ENCODE assay signal across 18 mouse cellular contexts in the genomic region with DNA sequence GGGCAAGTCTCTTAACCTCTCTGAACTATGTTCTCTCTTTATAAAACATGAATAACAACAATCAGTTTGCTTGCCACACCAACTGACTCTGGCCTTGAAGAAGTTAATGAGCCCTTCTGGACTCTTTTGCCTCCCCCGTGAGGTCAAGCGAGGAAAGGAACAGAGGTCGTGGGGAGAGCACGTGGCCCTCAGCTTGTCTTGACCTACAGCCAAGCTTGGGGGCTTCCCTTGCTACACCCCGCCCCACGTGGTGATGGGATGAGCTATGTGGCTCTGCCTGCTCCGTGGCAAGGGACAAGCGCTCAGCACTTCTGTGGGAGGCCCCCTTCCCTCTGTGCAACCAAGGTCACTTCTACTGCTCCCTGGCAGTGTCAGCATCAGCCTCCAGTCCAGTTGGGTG. TPM values are rescaled to one million over a fixed set of nuclear protein-coding genes. Genes with fewer than 3 reads are reported as not detected.
DNase-seq lines count a peak whose midpoint lies in the region; ATAC-seq and TF ChIP-seq lines count a peak whose summit lies in the region.
"Had no signal": no experiment of that assay in that cellular context is flagged by ENCODE, and none has a peak within 500 bp of the region (broad histone marks: within the 10 kb centered on the region; RNA-seq: fewer than 3 reads in every experiment).

No protein-coding gene starts in this region.

- H3K9ac ChIP-seq in neural tube, embryonic 11.5 days (ENCODE audit: low read length) = peak overlapping the region; percentile 26; the same call in 1 of the 2 replicates
- H3K9ac ChIP-seq: forebrain, embryonic 12.5 days; intestine, embryonic 15.5 days; liver, embryonic 14.5 days; lung, embryonic 14.5 days; midbrain, embryonic 15.5 days had no signal

- H3K36me3 ChIP-seq in neural tube, embryonic 11.5 days (ENCODE audit: control insufficient read depth, insufficient read depth, low read length) = no peaks in the 10 kb centered on the region
- no peaks in the 10 kb centered on the region for H3K36me3 ChIP-seq in kidney, adult 2 months (ENCODE audit: control insufficient read depth, insufficient read depth, low read length)
- H3K36me3 ChIP-seq: forebrain, embryonic 12.5 days; intestine, embryonic 15.5 days; midbrain, embryonic 15.5 days had no signal

- TF ChIP-seq CTCF in kidney, adult 2 months (conservative IDR thresholded peaks at IDR 0.05; ENCODE audit: insufficient read depth, insufficient read length, low read depth, low read length) = no peak

- 75% methylated on average over 8 of the region's 8 CpGs for WGBS in neural tube, embryonic 11.5 days
- 42% methylated on average over 8 of the region's 8 CpGs for WGBS in kidney, adult 2 months

- H3K4me3 ChIP-seq in neural tube, embryonic 11.5 days (ENCODE audit: low read depth, low read length) = no peak overlapping the region
- no peak overlapping the region for H3K4me3 ChIP-seq in kidney, adult 2 months (ENCODE audit: insufficient read depth, low read depth, low read length)
- H3K4me3 ChIP-seq: forebrain, embryonic 12.5 days; heart, embryonic 10.5 days; intestine, embryonic 15.5 days; midbrain, embryonic 15.5 days had no signal

- no peak overlapping the region for H3K27ac ChIP-seq in neural tube, embryonic 11.5 days (ENCODE audit: low read depth, low read length)
- H3K27ac ChIP-seq in kidney, adult 2 months (ENCODE audit: insufficient read depth, low read depth, low read length) = no peak overlapping the region; the same call in 1 of the 2 replicates
- H3K27ac ChIP-seq: forebrain, embryonic 12.5 days; heart, embryonic 10.5 days; intestine, embryonic 15.5 days; liver, embryonic 14.5 days; midbrain, embryonic 15.5 days had no signal

- peaks cover 12% of the 10 kb centered on the region for H3K4me1 ChIP-seq in neural tube, embryonic 11.5 days (ENCODE audit: control insufficient read depth, insufficient read depth, low read length)
- peaks cover 11% of the 10 kb centered on the region for H3K4me1 ChIP-seq in kidney, adult 2 months (ENCODE audit: control insufficient read depth, insufficient read depth, low read length)

- no peaks in the 10 kb centered on the region for H3K27me3 ChIP-seq in neural tube, embryonic 11.5 days (ENCODE audit: control insufficient read depth, insufficient read depth, low read length)
- H3K27me3 ChIP-seq in kidney, adult 2 months (replicated peaks; ENCODE audit: control insufficient read depth, insufficient read depth, low read length) = no peaks in the 10 kb centered on the region
- H3K27me3 ChIP-seq: forebrain, embryonic 12.5 days; intestine, embryonic 15.5 days; midbrain, embryonic 15.5 days had no signal

- no peaks in the 10 kb centered on the region for H3K9me3 ChIP-seq in neural tube, embryonic 11.5 days (ENCODE audit: control insufficient read depth, low read length)
- H3K9me3 ChIP-seq: forebrain, embryonic 12.5 days; heart, embryonic 10.5 days; intestine, embryonic 15.5 days; midbrain, embryonic 15.5 days had no signal

- H3K4me2 ChIP-seq in neural tube, embryonic 11.5 days (ENCODE audit: low read depth) = no peak overlapping the region
- H3K4me2 ChIP-seq: forebrain, embryonic 12.5 days; intestine, embryonic 15.5 days; lung, embryonic 14.5 days; midbrain, embryonic 15.5 days had no signal

- TF ChIP-seq POLR2A in kidney, adult 2 months (IDR thresholded peaks at IDR 0.05; ENCODE audit: low read depth, low read length) = no peak

- DNase-seq in neural tube, embryonic 11.5 days (ENCODE audit: low spot score) = no peak
- DNase-seq in neural tube, embryonic 10.5 days (ENCODE audit: extremely low spot score, low spot score) = no peak
- DNase-seq in kidney, adult 2 months = peak; percentile 65
- peak; percentile 49 for DNase-seq in kidney, postnatal 14 days
- DNase-seq in testis, postnatal 14 days (ENCODE audit: low spot score) = peak; percentile 41
- no peak for DNase-seq in MN1 (ENCODE audit: low spot score)
- no peak for DNase-seq in heart, adult 9 months (ENCODE audit: low spot score in 2 of 2)
- DNase-seq: adrenal gland, postnatal 36 days; cerebellum, postnatal 10 days; heart, postnatal 4 days; lung, embryonic 14.5 days; right cerebral cortex, postnatal 4 days had no signal

- ATAC-seq in neural tube, embryonic 11.5 days (ENCODE audit: insufficient read depth, low FRiP score, low TSS enrichment) = no peak
- ATAC-seq: hindbrain, embryonic 16.5 days; intestine, embryonic 15.5 days; midbrain, embryonic 15.5 days had no signal

RNA-seq across cellular contexts. Expression of a gene that starts 2.4 kb away (rescaled TPM):
- polyA plus RNA-seq in neural tube, embryonic 11.5 days (2014; fragmentation: Nextera tagmentation; extraction: Ambion mirVana) = 6.1 and 10.2 TPM in 2 replicates
- polyA plus RNA-seq in kidney, adult 2 months (2012; rRNA removed) = 31.5 and 31.9 TPM in 2 replicates

RNA-seq across cellular contexts. Expression of a gene that starts 32.9 kb away (rescaled TPM):
- polyA plus RNA-seq in neural tube, embryonic 11.5 days (2014; fragmentation: Nextera tagmentation; extraction: Ambion mirVana) = 68.6 and 70.8 TPM in 2 replicates
- polyA plus RNA-seq in kidney, adult 2 months (2012; rRNA removed) = 54.3 and 57.8 TPM in 2 replicates

RNA-seq across cellular contexts. Expression of a gene that starts 54.1 kb away (rescaled TPM):
- 39.7 and 42.5 TPM in 2 replicates for polyA plus RNA-seq in neural tube, embryonic 11.5 days (2014; fragmentation: Nextera tagmentation; extraction: Ambion mirVana)
- polyA plus RNA-seq in kidney, adult 2 months (2012; rRNA removed) = 29.9 and 35.3 TPM in 2 replicates

RNA-seq across cellular contexts. Expression of a gene that starts 57.0 kb away (rescaled TPM):
- polyA plus RNA-seq in neural tube, embryonic 11.5 days (2014; fragmentation: Nextera tagmentation; extraction: Ambion mirVana) = 14.6 and 16.4 TPM in 2 replicates
- polyA plus RNA-seq in kidney, adult 2 months (2012; rRNA removed) = 19.5 and 19.9 TPM in 2 replicates

RNA-seq across cellular contexts. Expression of a gene that starts 59.8 kb away (rescaled TPM):
- polyA plus RNA-seq in neural tube, embryonic 11.5 days (2014; fragmentation: Nextera tagmentation; extraction: Ambion mirVana) = 1.5 and 2.0 TPM in 2 replicates
- 2.0 and 2.1 TPM in 2 replicates for polyA plus RNA-seq in kidney, adult 2 months (2012; rRNA removed)

Comparison
In these comparisons a context has a peak if more than half of its experiments do, and no peak if none do; other contexts are left out.
1. DNase-seq: peak in kidney, adult 2 months (single experiment), kidney, postnatal 14 days (single experiment) and testis, postnatal 14 days (single experiment); none in neural tube, embryonic 11.5 days (single experiment), neural tube, embryonic 10.5 days (single experiment), MN1 (single experiment) and heart, adult 9 months (0 of 2).